Mouse (Mus musculus) Muller cell, postnatal 12 days (primary cell): Measurements from ENCODE around the gene Pygl.
"Not testable (repeated sequence)": the region's sequence is repeated elsewhere in the genome, so short reads cannot be mapped to it uniquely, and the experiment has no call there.

ENCODE experiments used
- DNase-seq: peaks from one replicate; pipeline ENCODE4 v3.0.0-alpha.2; 2015; ENCODE audit errors: inconsistent ontology term

Gene Pygl

GRCm38 (mm10) chr12:70157292-70158066, 73.8 kb downstream of the Pygl start:
- no peak for DNase-seq

GRCm38 (mm10) chr12:70156222-70156621, 75.1 kb downstream of the Pygl start:
- DNase-seq, result no peak

- no peak for DNase-seq
These were observed 77.4 kb downstream of the Pygl start, which contains the start of gene Abhd12b for GRCm38 (mm10) chr12:70153842-70154241. Gene Abhd12b, plus strand, starts transcription at chr12:70154142.

GRCm38 (mm10) chr12:70148631-70149265, 82.5 kb downstream of the Pygl start:
- DNase-seq, result no peak

GRCm38 (mm10) chr12:70147986-70148630, 83.2 kb downstream of the Pygl start:
- DNase-seq, result no peak

- DNase-seq, result no peak
These were observed 85.7 kb downstream of the Pygl start for GRCm38 (mm10) chr12:70145586-70145985.

- peak; percentile 37 for DNase-seq
These were observed 86.4 kb downstream of the Pygl start for GRCm38 (mm10) chr12:70144637-70145448.

- not testable (repeated sequence) for DNase-seq
These were observed 87.1 kb downstream of the Pygl start for GRCm38 (mm10) chr12:70144106-70144587.

GRCm38 (mm10) chr12:70140993-70141576, 90.2 kb downstream of the Pygl start:
- no peak for DNase-seq
